Mouse (Mus musculus) forebrain, embryonic 12.5 days (tissue): ENCODE measurements at regions not wholly inside any gene's neighbourhood (a gene's known extent, or its start where the extent isn't known, plus 50 kb on each side); places are given as distances from the start of the nearest gene placed in this dataset.

Experiments used
- ATAC-seq: fragments of 200-750 bp; cut with Nextera tagmentation; 2 replicates; pipeline ENCODE4 v1.8.0; 2017; ENCODE audit warnings: moderate TSS enrichment; ENCODE audit not compliant: low FRiP score
- H3K27ac ChIP-seq: fragments of 300-500 bp; sonication (generic); 2 replicates; pipeline ENCODE4 v1.5.1; 2016; ENCODE audit warnings: mild to moderate bottlenecking
- H3K27me3 ChIP-seq: fragments of 300-500 bp; sonication (generic); 2 replicates; pipeline ENCODE4 v1.6.1; 2016; ENCODE audit warnings: mild to moderate bottlenecking
- H3K36me3 ChIP-seq: fragments of 300-500 bp; sonication (generic); replicated peaks from 2 replicates; pipeline ENCODE4 v1.6.1; 2016; ENCODE audit warnings: mild to moderate bottlenecking
- H3K4me1 ChIP-seq: fragments of 300-500 bp; sonication (generic); 2 replicates; pipeline ENCODE4 v1.6.1; 2016
- H3K4me2 ChIP-seq: fragments of 300-500 bp; sonication (generic); 2 replicates; pipeline ENCODE4 v1.6.1; 2016; ENCODE audit warnings: mild to moderate bottlenecking, moderate library complexity
- H3K4me3 ChIP-seq: fragments of 300-500 bp; sonication (generic); replicated peaks from 2 replicates; pipeline ENCODE4 v1.5.1; 2016; ENCODE audit warnings: mild to moderate bottlenecking
- H3K9ac ChIP-seq: fragments of 300-500 bp; sonication (generic); 2 replicates; pipeline ENCODE4 v1.6.1; 2016; ENCODE audit warnings: mild to moderate bottlenecking
- H3K9me3 ChIP-seq: fragments of 300-500 bp; sonication (generic); 2 replicates; pipeline ENCODE4 v1.6.1; 2016
- WGBS: fragments of 180-500 bp; shearing (Covaris S2); methylation state at CpG from one replicate; pipeline ENCODE4 v1.1.7; 2016; 5-methylcytosine and 5-hydroxymethylcytosine counted together

DNA sequence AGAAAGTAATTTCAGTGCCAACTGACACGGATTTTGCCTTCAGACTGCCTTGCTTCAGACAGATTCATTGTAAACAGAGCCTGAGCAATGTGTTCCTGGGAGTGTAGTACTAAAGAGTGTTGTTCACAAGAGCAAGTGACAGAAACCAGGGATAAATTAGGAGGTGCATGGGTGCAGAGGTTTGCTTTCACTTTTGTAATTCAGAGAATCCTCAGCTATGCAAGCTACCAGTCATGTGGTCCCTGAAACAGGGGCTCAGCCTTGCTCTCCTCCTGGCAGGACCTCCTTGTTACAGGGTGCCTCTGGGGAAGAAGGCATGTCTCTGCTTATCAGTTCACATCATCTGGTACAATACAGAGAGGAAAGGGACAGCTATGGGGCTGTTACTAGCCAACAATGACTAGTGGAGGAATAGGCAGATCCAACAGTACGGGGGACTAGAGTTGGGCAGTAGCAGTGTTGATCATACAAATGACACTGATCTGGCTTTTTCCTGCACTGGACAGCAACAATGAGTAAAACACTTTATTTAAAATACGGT lies 504.5 kb downstream of the Pdha2 start:
- no peaks in the 10 kb centered on the region for H3K4me1 ChIP-seq
- no peak overlapping the region for H3K27ac ChIP-seq
- no peak overlapping the region for H3K9ac ChIP-seq
- 80% methylated on average over 3 of the region's 3 CpGs for WGBS
- no peaks in the 10 kb centered on the region for H3K9me3 ChIP-seq
- no peak overlapping the region for H3K4me2 ChIP-seq
- ATAC-seq, result no peak
- H3K4me3 ChIP-seq, result no peak overlapping the region
- no peaks in the 10 kb centered on the region for H3K36me3 ChIP-seq
- H3K27me3 ChIP-seq, result no peaks in the 10 kb centered on the region

- no peaks in the 10 kb centered on the region for H3K9me3 ChIP-seq
- WGBS, result 81% methylated on average over 4 of the region's 4 CpGs
Measured at GRCm38 (mm10) chr3:140706725-140707124, 505.4 kb downstream of the Pdha2 start.

DNA sequence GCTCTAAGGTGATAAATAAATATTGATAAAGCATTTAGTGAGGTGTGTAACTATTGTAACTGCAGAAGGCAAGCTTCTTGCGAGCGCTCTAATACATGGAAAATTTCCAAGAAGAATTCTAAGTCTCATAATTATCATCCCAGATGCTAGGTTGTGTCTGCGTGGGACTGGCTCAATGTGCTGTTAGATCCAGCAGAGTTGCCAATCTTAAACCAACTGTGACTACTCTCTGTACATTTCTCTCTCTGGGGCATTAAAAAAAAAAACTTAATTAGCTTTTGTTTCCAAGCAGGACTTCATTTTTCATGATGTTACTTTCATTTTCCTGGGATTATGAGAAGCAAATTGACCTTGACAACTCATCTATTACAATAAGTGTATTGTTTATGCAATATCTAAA lies 506.6 kb downstream of the Pdha2 start:
- H3K36me3 ChIP-seq, result no peaks in the 10 kb centered on the region
- H3K4me3 ChIP-seq, result no peak overlapping the region
- H3K4me1 ChIP-seq, result no peaks in the 10 kb centered on the region
- no peaks in the 10 kb centered on the region for H3K9me3 ChIP-seq
- ATAC-seq, result no peak
- WGBS, result 80% methylated on average over 3 of the region's 3 CpGs
- no peaks in the 10 kb centered on the region for H3K27me3 ChIP-seq
- no peak overlapping the region for H3K27ac ChIP-seq
- H3K4me2 ChIP-seq, result no peak overlapping the region
- no peak overlapping the region for H3K9ac ChIP-seq

More at GRCm38 (mm10) chr3:140706725-140707124, 505.4 kb downstream of the Pdha2 start:
- ATAC-seq, result no peak
- Histone ChIP-seq H3K4me2 (no peak overlapping the region), H3K4me1 (no peaks in the 10 kb centered on the region), H3K27ac (no peak overlapping the region), H3K27me3 (no peaks in the 10 kb centered on the region), H3K4me3 (no peak overlapping the region), H3K9ac (no peak overlapping the region), H3K36me3 (no peaks in the 10 kb centered on the region)

DNA sequence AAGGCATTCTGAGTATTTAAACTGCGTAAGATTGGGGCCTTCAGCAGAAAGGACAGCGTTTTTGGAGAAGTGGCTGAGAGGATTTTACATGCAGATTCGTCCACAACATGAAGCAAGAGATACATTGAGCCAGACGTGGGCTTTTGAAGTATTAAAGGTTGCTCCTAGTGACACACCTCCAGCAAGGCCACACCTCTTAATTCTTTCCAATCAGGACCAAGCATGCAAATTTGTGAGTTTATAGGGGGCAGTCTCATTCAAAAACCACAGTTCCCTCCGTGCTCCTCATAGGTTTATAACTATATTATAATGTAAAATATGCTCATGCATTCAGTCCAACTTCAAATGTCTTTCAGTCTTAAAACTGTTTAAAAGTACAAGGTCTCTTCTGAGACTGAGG lies 509.2 kb downstream of the Pdha2 start:
- 64% methylated on average over 5 of the region's 5 CpGs for WGBS
- H3K4me1 ChIP-seq, result no peaks in the 10 kb centered on the region
- no peak overlapping the region for H3K4me2 ChIP-seq
- H3K4me3 ChIP-seq, result no peak overlapping the region
- H3K27me3 ChIP-seq, result no peaks in the 10 kb centered on the region
- no peaks in the 10 kb centered on the region for H3K9me3 ChIP-seq
- H3K9ac ChIP-seq, result no peak overlapping the region
- no peaks in the 10 kb centered on the region for H3K36me3 ChIP-seq
- ATAC-seq, result no peak
- no peak overlapping the region for H3K27ac ChIP-seq

DNA sequence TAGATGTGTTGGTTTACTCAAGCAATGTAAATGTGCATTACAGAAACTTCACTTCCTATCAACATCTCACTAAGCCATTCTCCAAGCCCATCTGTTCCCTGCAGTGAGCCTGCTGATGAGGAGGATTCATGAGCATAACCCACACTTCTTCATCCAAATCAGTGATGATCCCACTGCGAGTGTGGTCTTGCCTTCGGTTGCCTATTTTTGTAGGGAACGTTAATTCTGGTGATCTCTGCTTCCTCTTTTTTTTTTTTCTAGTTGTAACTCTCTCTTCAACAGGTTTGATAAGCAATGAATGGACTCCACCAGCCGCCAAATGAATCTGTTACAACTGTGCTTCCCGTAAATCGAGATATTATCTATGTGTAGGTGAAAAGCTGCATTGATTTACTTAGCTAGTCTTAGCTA lies 509.9 kb downstream of the Pdha2 start:
- Histone ChIP-seq H3K9me3 (no peaks in the 10 kb centered on the region), H3K4me3 (no peak overlapping the region), H3K27me3 (no peaks in the 10 kb centered on the region), H3K4me1 (peaks cover 3% of the 10 kb centered on the region; the same call in 1 of the 2 replicates), H3K27ac (no peak overlapping the region), H3K4me2 (no peak overlapping the region), H3K36me3 (no peaks in the 10 kb centered on the region), H3K9ac (no peak overlapping the region)
- no peak for ATAC-seq
- 88% methylated on average over 6 of the region's 6 CpGs for WGBS

- 27% methylated on average over 3 of the region's 3 CpGs for WGBS
- Histone ChIP-seq H3K4me1 (peaks cover 5% of the 10 kb centered on the region; the same call in 1 of the 2 replicates), H3K4me3 (no peak overlapping the region), H3K9ac (no peak overlapping the region), H3K36me3 (no peaks in the 10 kb centered on the region), H3K27me3 (no peaks in the 10 kb centered on the region), H3K4me2 (no peak overlapping the region), H3K27ac (no peak overlapping the region), H3K9me3 (no peaks in the 10 kb centered on the region)
- no peak for ATAC-seq
Measured at GRCm38 (mm10) chr3:140697295-140697694, 514.9 kb downstream of the Pdha2 start.

DNA sequence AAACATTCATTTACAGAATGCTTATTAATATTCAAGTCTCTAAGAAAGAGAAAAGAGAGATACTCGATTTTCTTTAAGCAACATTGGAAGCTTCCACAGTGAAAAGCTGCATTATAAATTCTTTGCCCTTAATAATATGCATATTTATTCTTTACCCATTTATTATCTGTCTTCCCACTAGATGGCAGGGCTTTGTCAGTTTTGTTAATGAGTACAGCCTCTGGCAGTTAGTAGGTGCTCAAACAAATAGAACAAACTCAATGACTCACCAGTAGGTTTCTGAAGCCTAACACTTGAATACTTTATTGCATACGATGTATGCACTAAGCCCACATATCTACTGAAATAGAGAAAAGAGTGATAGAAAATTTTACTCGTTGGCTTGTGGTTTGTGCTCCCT lies 529.4 kb downstream of the Pdha2 start:
- Histone ChIP-seq H3K4me3 (no peak overlapping the region), H3K27me3 (no peaks in the 10 kb centered on the region), H3K9me3 (no peaks in the 10 kb centered on the region), H3K36me3 (no peaks in the 10 kb centered on the region), H3K4me1 (no peaks in the 10 kb centered on the region), H3K27ac (no peak overlapping the region), H3K9ac (no peak overlapping the region), H3K4me2 (no peak overlapping the region)
- ATAC-seq, result 0 out of 2 replicates have a peak, but pooled peaks have one; percentile 9
- 66% methylated on average over 3 of the region's 3 CpGs for WGBS

GRCm38 (mm10) chr3:140645785-140646388 lies 566.3 kb downstream of the Pdha2 start:
- ATAC-seq, result peak; percentile 62; the same call in 1 of the 2 replicates
- Histone ChIP-seq H3K27ac (no peak overlapping the region), H3K36me3 (no peaks in the 10 kb centered on the region), H3K4me2 (no peak overlapping the region), H3K4me3 (no peak overlapping the region), H3K27me3 (no peaks in the 10 kb centered on the region), H3K9ac (no peak overlapping the region), H3K4me1 (peaks cover 6% of the 10 kb centered on the region), H3K9me3 (no peaks in the 10 kb centered on the region)
- 51% methylated on average over 9 of the region's 9 CpGs for WGBS

DNA sequence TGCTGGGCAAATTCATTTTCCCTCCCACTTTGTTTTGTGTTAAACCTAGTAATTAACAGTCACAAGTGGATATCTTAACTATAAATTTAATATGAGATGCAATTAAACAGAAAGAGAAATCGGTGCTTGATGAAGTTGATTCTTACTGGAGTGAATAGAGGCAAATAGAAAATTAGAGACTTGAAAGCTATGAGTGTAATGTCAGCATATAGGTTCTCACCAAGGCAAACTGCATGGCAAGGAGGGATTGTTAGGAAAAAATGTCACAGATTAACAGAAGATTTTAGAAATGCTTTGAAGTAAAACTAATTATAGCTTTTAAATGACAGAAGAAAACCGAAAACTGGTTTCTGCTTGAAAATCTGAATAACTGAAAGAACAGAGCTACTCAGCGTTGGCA lies 592.3 kb downstream of the Pdha2 start:
- Histone ChIP-seq H3K36me3 (no peaks in the 10 kb centered on the region), H3K4me1 (no peaks in the 10 kb centered on the region), H3K4me2 (no peak overlapping the region), H3K9me3 (no peaks in the 10 kb centered on the region), H3K4me3 (no peak overlapping the region), H3K9ac (no peak overlapping the region), H3K27me3 (no peaks in the 10 kb centered on the region), H3K27ac (no peak overlapping the region)
- WGBS, result 67% methylated on average over 3 of the region's 3 CpGs
- ATAC-seq, result no peak
